Mouse (Mus musculus): ENCODE results near the gene Dmkn. TPM values are rescaled to one million over a fixed set of nuclear protein-coding genes. Genes with fewer than 3 reads are reported as not detected.
"Not testable (repeated sequence)": the region's sequence is repeated elsewhere in the genome, so short reads cannot be mapped to it uniquely, and the experiment has no call there.

The Dmkn gene
- polyA plus RNA-seq, 2 experiments from 2014 or later = 0.16 TPM; not detected in 1

GRCm38 (mm10) chr7:30820854-30821445, 57.4 kb downstream of the Dmkn start:
- ATAC-seq = no peak

- no peak for ATAC-seq
Observed at GRCm38 (mm10) chr7:30821532-30821931, 58.0 kb downstream of the Dmkn start.

GRCm38 (mm10) chr7:30823675-30824074, 60.1 kb downstream of the Dmkn start, which contains the start of gene Ffar2:
Gene Ffar2, minus strand, starts transcription at chr7:30823775.
- ATAC-seq = no peak

- ATAC-seq = no peak
Observed at GRCm38 (mm10) chr7:30824306-30824705, 60.8 kb downstream of the Dmkn start.

- ATAC-seq = no peak
Observed at GRCm38 (mm10) chr7:30826660-30827059, 63.1 kb downstream of the Dmkn start.

GRCm38 (mm10) chr7:30828871-30829270, 65.3 kb downstream of the Dmkn start:
- not testable (repeated sequence) for ATAC-seq

GRCm38 (mm10) chr7:30829428-30829827, 65.9 kb downstream of the Dmkn start:
- no peak for ATAC-seq

Other genes starting within 250 kb of the Dmkn start
- under 1 TPM; 0.46 to 0.67 TPM for gene Arhgap33, start 228.7 kb upstream of the Dmkn start, polyA plus RNA-seq (2017; shearing (Covaris generic))
- 1 to 10 TPM; 1.0 to 3.1 TPM for gene Hspb6, start 211.6 kb upstream of the Dmkn start, polyA plus RNA-seq (2017; shearing (Covaris generic))
- 1 to 10 TPM; 5.2 to 6.2 TPM for gene Proser3, start 211.5 kb upstream of the Dmkn start, polyA plus RNA-seq (2017; shearing (Covaris generic))
- 100 to 1,000 TPM; 101 to 104 TPM for gene Lin37, start 203.9 kb upstream of the Dmkn start, polyA plus RNA-seq (2017; shearing (Covaris generic))
- gene U2af1l4, start 200.5 kb upstream of the Dmkn start, polyA plus RNA-seq (2017; shearing (Covaris generic)) = 10 to 100 TPM; 46.5 to 62.1 TPM
- gene Gm49396, start 200.4 kb upstream of the Dmkn start, polyA plus RNA-seq (2017; shearing (Covaris generic)) = 100 to 1,000 TPM in 1 of 2 experiments, 10 to 100 TPM in 1; 85.4 to 105 TPM
- 100 to 1,000 TPM; 314 to 323 TPM for gene Psenen, start 200.1 kb upstream of the Dmkn start, polyA plus RNA-seq (2017; shearing (Covaris generic))
- gene Igflr1, start 198.3 kb upstream of the Dmkn start, polyA plus RNA-seq (2017; shearing (Covaris generic)) = 100 to 1,000 TPM; 210 to 244 TPM
- gene Kmt2b, start 175.0 kb upstream of the Dmkn start, polyA plus RNA-seq (2017; shearing (Covaris generic)) = 10 to 100 TPM; 16.4 to 21.6 TPM
- gene Zbtb32, start 164.8 kb upstream of the Dmkn start, polyA plus RNA-seq (2017; shearing (Covaris generic)) = 10 to 100 TPM in 1 of 2 experiments, 1 to 10 TPM in 1; 8.1 to 18.0 TPM
- gene Upk1a, start 150.9 kb upstream of the Dmkn start, polyA plus RNA-seq (2017; shearing (Covaris generic)) = under 1 TPM; 0.38 to 0.60 TPM
- 100 to 1,000 TPM; 333 to 643 TPM for gene Cox6b1, start 137.6 kb upstream of the Dmkn start, polyA plus RNA-seq (2017; shearing (Covaris generic))
- not detected for gene Etv2, start 127.9 kb upstream of the Dmkn start, polyA plus RNA-seq (2017; shearing (Covaris generic))
- gene Rbm42, start 113.4 kb upstream of the Dmkn start, polyA plus RNA-seq (2017; shearing (Covaris generic)) = 10 to 100 TPM; 14.4 to 25.1 TPM
- gene Haus5, start 98.8 kb upstream of the Dmkn start, polyA plus RNA-seq (2017; shearing (Covaris generic)) = 10 to 100 TPM; 21.3 to 44.0 TPM
- not detected for gene Pmis2, start 92.2 kb upstream of the Dmkn start, polyA plus RNA-seq (2017; shearing (Covaris generic))
- gene 2200002J24Rik, start 64.8 kb upstream of the Dmkn start, polyA plus RNA-seq (2017; shearing (Covaris generic)) = not detected
- gene Atp4a, start 51.5 kb upstream of the Dmkn start, polyA plus RNA-seq (2017; shearing (Covaris generic)) = not detected
- gene Tmem147, start 34.2 kb upstream of the Dmkn start, polyA plus RNA-seq (2017; shearing (Covaris generic)) = 10 to 100 TPM; 60.5 to 65.0 TPM
- gene Gapdhs, start 20.1 kb upstream of the Dmkn start, polyA plus RNA-seq (2017; shearing (Covaris generic)) = not detected
- 1 to 10 TPM; 2.4 to 3.6 TPM for gene Sbsn, start 12.3 kb upstream of the Dmkn start, polyA plus RNA-seq (2017; shearing (Covaris generic))
- not detected for gene Krtdap, start 24.1 kb downstream of the Dmkn start, polyA plus RNA-seq (2017; shearing (Covaris generic))
- gene Ffar2, start 60.0 kb downstream of the Dmkn start, polyA plus RNA-seq (2017; shearing (Covaris generic)) = 1 to 10 TPM in 1 of 2 experiments, under 1 TPM in 1; 0.70 to 1.4 TPM
- gene Ffar3, start 92.4 kb downstream of the Dmkn start, polyA plus RNA-seq (2017; shearing (Covaris generic)) = not detected
- under 1 TPM in 1 of 2 experiments, not detected in 1; 0.14 TPM for gene Ffar1, start 97.8 kb downstream of the Dmkn start, polyA plus RNA-seq (2017; shearing (Covaris generic))
- 10 to 100 TPM in 1 of 2 experiments, 1 to 10 TPM in 1; 4.2 to 20.3 TPM for gene Cd22, start 116.6 kb downstream of the Dmkn start, polyA plus RNA-seq (2017; shearing (Covaris generic))
- not detected for gene Mag, start 151.1 kb downstream of the Dmkn start, polyA plus RNA-seq (2017; shearing (Covaris generic))
- not detected for gene Hamp2, start 160.9 kb downstream of the Dmkn start, polyA plus RNA-seq (2017; shearing (Covaris generic))
- gene Hamp, start 180.3 kb downstream of the Dmkn start, polyA plus RNA-seq (2017; shearing (Covaris generic)) = not detected
- 10 to 100 TPM; 11.0 to 16.0 TPM for gene Usf2, start 193.0 kb downstream of the Dmkn start, polyA plus RNA-seq (2017; shearing (Covaris generic))
- gene Lsr, start 209.7 kb downstream of the Dmkn start, polyA plus RNA-seq (2017; shearing (Covaris generic)) = 1 to 10 TPM; 1.8 to 2.6 TPM
- 1 to 10 TPM; 1.2 to 1.5 TPM for gene Fam187b, start 210.0 kb downstream of the Dmkn start, polyA plus RNA-seq (2017; shearing (Covaris generic))

Measured in CD4-positive, CD25-positive, alpha-beta regulatory T cell, adult 4 months (primary cell).